Mouse (Mus musculus) hematopoietic stem cell, adult 5-6 weeks (primary cell): ENCODE data around the gene Lrp5. TPM values are rescaled to one million over a fixed set of nuclear protein-coding genes. Genes with fewer than 3 reads are reported as not detected.
A peak's percentile ranks its signal among the peaks of the same experiment; 100 is the strongest.

ENCODE experiments used
- ATAC-seq, 2 experiments: fragments of 125-278 bp in 1 of 2; replicated peaks in 1 of 2; 2 replicates each; pipeline ENCODE4 v1.8.0; 2016 to 2017; ENCODE audit warnings: inconsistent platforms in 2 of 2, mild to moderate bottlenecking in 2 of 2, moderate number of reproducible peaks in 2 of 2, low read depth in 1 of 2, moderate TSS enrichment in 1 of 2; ENCODE audit not compliant: low FRiP score in 2 of 2, poor library complexity in 2 of 2, severe bottlenecking in 2 of 2, insufficient read depth in 1 of 2, low TSS enrichment in 1 of 2
- total RNA-seq: library from RNA; stranded (forward); fragments of 172-1452, 232-1000 nt; gene quantifications from 2 replicates; pipeline ENCODE4 v1.2.3, GENCODE M21; 2017

The Lrp5 gene
- total RNA-seq, 1 experiment from 2014 or later, result 22.0 TPM

DNA sequence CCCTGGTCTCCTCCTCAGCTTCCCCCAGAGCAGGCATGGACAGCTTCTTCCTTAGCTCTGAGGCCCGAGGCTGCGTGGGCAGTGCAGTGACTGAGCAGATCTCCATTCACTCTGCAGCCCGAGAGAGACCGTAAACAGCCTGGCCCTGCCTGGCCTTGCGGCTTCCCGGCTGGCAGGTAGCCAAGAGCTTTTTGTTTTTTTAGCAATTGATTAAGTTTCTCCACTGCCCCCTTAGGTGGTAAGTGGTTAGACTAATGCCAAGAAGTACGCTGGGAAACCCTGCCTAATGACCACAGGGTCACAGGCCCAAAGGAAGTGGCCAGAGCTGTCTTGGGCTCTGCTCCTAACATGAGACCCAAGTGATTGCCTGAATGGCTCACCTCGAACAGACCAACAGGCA lies 47.7 kb downstream of the Lrp5 start:
- ATAC-seq, result peak; percentile 71 to 79

- no peak for ATAC-seq
These were observed 54.3 kb downstream of the Lrp5 start for GRCm38 (mm10) chr19:3632018-3632417.

DNA sequence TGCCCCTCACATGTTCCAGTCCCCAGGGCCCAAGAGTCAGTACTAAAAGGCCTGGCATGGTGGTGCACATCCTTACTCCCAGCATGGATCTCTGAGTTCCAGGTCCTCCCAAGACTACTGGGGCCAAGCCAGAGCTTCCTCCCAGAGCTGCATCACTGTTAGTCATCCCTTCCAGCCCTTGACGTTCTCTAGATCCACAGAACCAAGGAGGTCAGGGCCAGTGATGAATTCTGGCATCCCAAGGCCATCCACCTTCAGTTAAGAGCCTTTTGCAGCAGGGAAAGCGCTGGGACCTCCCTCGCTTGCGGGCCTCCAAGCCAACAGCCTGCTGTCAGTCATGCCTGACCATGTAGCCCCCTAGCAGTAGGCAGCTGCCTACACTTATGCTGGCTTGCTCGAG lies 54.9 kb downstream of the Lrp5 start:
- ATAC-seq, result no peak

GRCm38 (mm10) chr19:3630486-3630885 lies 55.9 kb downstream of the Lrp5 start:
- ATAC-seq, result no peak

- ATAC-seq, result no peak
These were observed 56.3 kb downstream of the Lrp5 start for GRCm38 (mm10) chr19:3630027-3630426.

DNA sequence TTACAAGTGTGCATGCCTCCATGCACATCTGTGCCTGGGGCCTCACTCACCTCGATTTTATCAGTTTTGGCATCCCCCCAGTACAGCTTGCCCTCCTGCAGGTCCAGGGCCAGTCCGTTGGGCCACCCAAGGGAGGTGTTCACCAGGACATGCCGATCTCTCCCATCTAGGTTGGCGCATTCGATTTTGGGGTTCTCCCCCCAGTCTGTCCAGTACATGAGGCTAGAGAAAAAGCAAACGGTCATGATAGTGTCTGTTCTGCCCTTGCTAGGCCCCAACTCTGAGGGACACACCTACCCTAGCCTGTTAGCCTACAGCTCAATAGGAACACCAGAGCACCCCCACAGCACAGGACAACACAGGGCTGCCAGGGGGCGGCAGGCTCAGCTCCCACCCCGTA lies 58.1 kb downstream of the Lrp5 start:
- no peak for ATAC-seq

DNA sequence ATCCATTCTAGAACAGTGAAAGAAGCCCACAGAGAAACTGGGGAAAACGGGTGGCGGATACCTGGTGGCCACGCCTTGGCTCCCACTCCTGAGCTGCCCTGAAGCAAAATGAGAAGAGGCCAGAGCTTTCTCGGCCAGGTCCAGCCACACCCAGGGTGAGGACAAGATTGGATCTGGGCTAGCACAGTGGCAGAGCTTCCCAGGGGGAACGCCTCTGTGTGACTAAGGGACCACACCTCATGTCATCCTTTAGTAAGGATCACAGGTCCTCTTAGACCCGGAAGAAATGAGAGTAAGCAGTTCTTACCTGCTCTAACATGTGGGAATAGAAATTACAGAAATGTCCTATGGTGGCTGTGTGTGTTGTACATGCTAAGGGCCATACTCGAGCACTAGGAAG lies 61.3 kb downstream of the Lrp5 start:
- ATAC-seq, result no peak

GRCm38 (mm10) chr19:3623824-3624223 lies 62.5 kb downstream of the Lrp5 start:
- ATAC-seq, result peak; percentile 69 to 70; a peak in 3 of 4 replicates

GRCm38 (mm10) chr19:3623294-3623693 lies 63.1 kb downstream of the Lrp5 start:
- no peak for ATAC-seq

GRCm38 (mm10) chr19:3620871-3621270 lies 65.5 kb downstream of the Lrp5 start:
- no peak for ATAC-seq

- ATAC-seq, result no peak
These were observed 67.0 kb downstream of the Lrp5 start for GRCm38 (mm10) chr19:3619359-3619758.

- no peak for ATAC-seq
These were observed 72.4 kb downstream of the Lrp5 start for GRCm38 (mm10) chr19:3613991-3614390.

DNA sequence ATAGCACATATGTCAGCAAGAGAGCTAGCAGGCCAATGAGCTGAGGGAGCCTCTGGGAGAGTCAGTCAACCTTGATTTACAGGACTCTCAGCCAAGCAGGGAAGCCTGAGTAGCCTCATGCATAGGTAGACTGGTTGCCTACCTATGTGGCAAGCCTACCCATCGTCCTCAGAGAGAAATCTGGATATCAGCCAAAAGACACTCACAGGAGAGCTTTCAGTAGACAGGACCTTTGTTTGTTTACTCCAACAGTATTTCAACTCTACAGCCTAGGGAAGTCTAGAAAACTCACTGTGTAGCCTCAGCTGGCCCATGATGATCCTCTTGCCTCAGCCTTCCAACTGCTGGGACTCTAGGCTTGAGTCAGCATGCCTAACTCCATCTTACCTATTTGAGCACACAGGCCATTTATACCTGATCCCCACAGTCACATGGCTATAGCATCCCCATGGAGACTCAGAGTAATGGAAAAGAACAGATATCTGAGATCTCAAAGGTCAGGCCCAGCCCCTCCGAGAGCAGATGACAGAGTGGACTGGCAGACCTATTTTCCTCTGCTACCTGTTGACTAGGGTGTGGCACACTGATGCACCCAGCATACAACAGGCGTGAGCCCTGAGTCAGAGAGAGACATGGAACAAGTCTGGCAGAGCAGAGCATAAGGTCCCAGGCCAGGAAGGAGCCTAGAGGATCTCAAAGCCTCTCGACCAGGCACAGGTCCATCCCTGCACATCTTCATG lies 73.7 kb downstream of the Lrp5 start:
- ATAC-seq, result no peak

GRCm38 (mm10) chr19:3611730-3612129 lies 74.6 kb downstream of the Lrp5 start:
- ATAC-seq, result no peak

DNA sequence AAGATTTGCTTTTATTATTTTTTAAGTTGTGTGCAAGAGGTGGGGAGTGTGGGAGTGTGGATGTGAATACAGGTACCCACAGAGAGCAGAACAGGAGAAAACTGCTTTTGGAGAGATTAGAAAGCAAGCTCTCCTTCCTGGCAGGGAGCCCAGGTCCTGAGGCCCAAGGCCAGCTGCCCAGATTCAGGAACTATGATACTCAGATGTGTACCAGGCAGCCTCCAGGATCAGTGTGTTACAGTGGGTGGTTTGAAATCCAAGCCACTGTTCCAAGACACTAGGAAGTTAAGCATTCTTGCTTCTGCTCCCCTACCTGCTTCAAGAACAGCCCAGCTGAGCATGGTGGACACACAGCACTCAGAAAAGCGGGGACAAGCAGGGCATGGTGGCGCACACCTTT lies 75.5 kb downstream of the Lrp5 start:
- ATAC-seq, result 0 out of 4 replicates have a peak, but pooled peaks of 1 of the 2 experiments have one; percentile 27

- no peak for ATAC-seq
These were observed 76.5 kb downstream of the Lrp5 start for GRCm38 (mm10) chr19:3609826-3610225.

DNA sequence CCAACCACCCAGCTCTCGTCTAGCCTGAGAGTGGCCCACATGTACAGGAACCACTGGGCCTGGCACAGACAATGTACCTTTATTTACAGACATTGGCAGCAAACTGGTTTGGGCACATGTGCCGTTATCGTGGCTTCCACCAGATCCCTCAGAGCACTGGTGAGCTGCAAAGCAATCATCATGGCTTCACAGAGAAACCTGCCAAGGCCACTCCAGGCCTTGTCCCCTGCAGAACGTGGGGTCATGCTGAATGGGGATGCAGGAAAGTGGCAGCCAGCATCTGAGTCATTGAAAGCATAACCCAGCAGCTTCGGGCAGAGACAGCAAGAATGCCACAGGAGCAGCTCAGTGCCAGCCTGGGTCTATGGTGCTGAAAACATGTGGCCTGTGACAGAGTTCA lies 92.0 kb downstream of the Lrp5 start:
- no peak for ATAC-seq

GRCm38 (mm10) chr19:3593379-3594055 lies 92.8 kb downstream of the Lrp5 start:
- no peak for ATAC-seq

DNA sequence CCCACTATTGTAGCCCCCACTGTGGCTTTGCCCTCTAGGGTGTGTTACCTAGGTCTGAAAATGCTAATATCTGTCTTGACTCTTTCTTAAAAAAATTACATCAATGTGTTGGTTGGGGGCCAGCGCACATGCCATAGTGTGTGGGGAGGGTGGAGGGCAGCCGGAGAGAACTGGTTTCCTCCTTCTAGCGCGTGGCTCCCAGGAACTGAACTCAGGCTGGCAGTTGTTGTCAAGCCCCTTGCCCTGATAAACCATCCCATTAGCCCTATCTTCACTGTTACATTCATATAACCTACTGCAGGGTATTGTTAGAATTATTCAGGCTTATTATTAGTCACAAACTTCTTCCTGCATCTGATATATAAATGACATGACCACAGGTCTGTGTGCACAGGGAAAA lies 96.4 kb downstream of the Lrp5 start:
- no peak for ATAC-seq
